Mouse (Mus musculus) stomach, embryonic 16.5 days (tissue): ENCODE data around the gene Olfr295. TPM values are rescaled to one million over a fixed set of nuclear protein-coding genes. Genes with fewer than 3 reads are reported as not detected.

Experiments used
- ATAC-seq: fragments of 200-750 bp; cut with Nextera tagmentation; 2 replicates; pipeline ENCODE4 v1.8.0; 2017; ENCODE audit warnings: moderate number of reproducible peaks, moderate TSS enrichment; ENCODE audit not compliant: insufficient read depth, low FRiP score
- H3K27ac ChIP-seq: fragments of 300-500 bp; sonication (generic); 2 replicates; pipeline ENCODE4 v1.5.1; 2014; ENCODE audit warnings: low read length
- H3K27me3 ChIP-seq: fragments of 300-500 bp; sonication (generic); 2 replicates; pipeline ENCODE4 v1.6.1; 2014; ENCODE audit warnings: low read length, control low read depth, mixed read lengths; ENCODE audit not compliant: control insufficient read depth, insufficient read depth
- H3K36me3 ChIP-seq: fragments of 300-500 bp; sonication (generic); 2 replicates; pipeline ENCODE4 v1.6.1; 2014; ENCODE audit warnings: low read length; ENCODE audit not compliant: control insufficient read depth, insufficient read depth
- H3K4me1 ChIP-seq: fragments of 300-500 bp; sonication (generic); 2 replicates; pipeline ENCODE4 v1.6.1; 2014; ENCODE audit warnings: low read length, control low read depth, mixed read lengths; ENCODE audit not compliant: control insufficient read depth, insufficient read depth
- H3K4me2 ChIP-seq: fragments of 300-500 bp; sonication (generic); 2 replicates; pipeline ENCODE4 v1.6.1; 2014; ENCODE audit warnings: low read depth, low read length, mixed read lengths
- H3K4me3 ChIP-seq: fragments of 300-500 bp; sonication (generic); replicated peaks from 2 replicates; pipeline ENCODE4 v1.5.1; 2014; ENCODE audit warnings: mild to moderate bottlenecking, low read length
- H3K9ac ChIP-seq: fragments of 300-500 bp; sonication (generic); 2 replicates; pipeline ENCODE4 v1.6.1; 2014; ENCODE audit warnings: low read length
- H3K9me3 ChIP-seq: fragments of 300-500 bp; sonication (generic); replicated peaks from 2 replicates; pipeline ENCODE4 v1.6.1; 2016; ENCODE audit warnings: low read length, control low read depth; ENCODE audit not compliant: control insufficient read depth
- WGBS: fragments of 180-500 bp; shearing (Covaris S2); extraction: QIAGEN DNeasy Blood & Tissue Kit; methylation state at CpG from one replicate; pipeline ENCODE4 v1.1.7; 2014; 5-methylcytosine and 5-hydroxymethylcytosine counted together
- polyA plus RNA-seq: library from polyadenylated mRNA; unstranded; fragments of >200 nt; fragmentation: Nextera tagmentation; extraction: Ambion mirVana; gene quantifications from 2 replicates; pipeline ENCODE4 v1.2.1, GENCODE M21; 2015

Olfr295 gene
- not detected in 2 replicates for polyA plus RNA-seq

DNA sequence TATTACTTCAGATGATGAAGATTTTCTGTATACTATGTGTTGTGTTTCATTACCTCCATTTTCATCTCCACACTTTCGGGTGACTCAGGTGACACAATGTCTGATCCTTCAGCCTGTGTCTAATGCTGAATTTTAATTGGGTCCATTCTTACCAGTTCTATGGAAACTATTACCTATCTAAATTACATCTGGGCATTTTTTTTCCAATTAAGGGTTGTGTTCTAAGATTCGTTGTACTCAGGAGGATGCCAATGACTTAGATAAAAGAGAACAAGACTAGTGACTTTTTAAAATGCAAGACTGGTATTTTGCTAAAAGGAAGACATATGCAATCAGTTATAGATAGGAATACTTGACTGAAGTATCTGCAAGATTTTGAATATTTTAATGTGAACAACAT is at the start of gene Olfr295:
Gene Olfr295 (plus strand): TSS at position 301 of the 400 bp plus-strand sequence.
- no peak for ATAC-seq
- Histone ChIP-seq H3K4me3 (no peak within 1 kb of the TSS), H3K27ac (no peak within 1 kb of the TSS), H3K27me3 (no peaks in the 10 kb centered on the region), H3K9ac (no peak within 1 kb of the TSS), H3K9me3 (no peaks in the 10 kb centered on the region), H3K4me1 (no peaks in the 10 kb centered on the region), H3K4me2 (no peak within 1 kb of the TSS), H3K36me3 (no peaks in the 10 kb centered on the region)
- 84% methylated on average over 2 of the region's 2 CpGs for WGBS

GRCm38 (mm10) chr7:86616543-86616942 is 32.9 kb downstream of the Olfr295 start, which contains the start of gene Olfr294:
Gene Olfr294, minus strand, starts transcription at chr7:86616643.
- H3K27me3 ChIP-seq, result no peaks in the 10 kb centered on the region
- no peak for ATAC-seq
- no peak within 1 kb of the TSS for H3K4me3 ChIP-seq
- no peaks in the 10 kb centered on the region for H3K9me3 ChIP-seq
- no peak within 1 kb of the TSS for H3K4me2 ChIP-seq
- no peak within 1 kb of the TSS for H3K9ac ChIP-seq
- H3K27ac ChIP-seq, result no peak within 1 kb of the TSS
- H3K4me1 ChIP-seq, result no peaks in the 10 kb centered on the region
- H3K36me3 ChIP-seq, result no peaks in the 10 kb centered on the region
- 49% methylated on average over 2 of the region's 2 CpGs for WGBS

Other genes with a start within 250 kb of the Olfr295 start
- not detected in 2 replicates for gene Olfr307, start 246.3 kb upstream of the Olfr295 start, polyA plus RNA-seq
- gene Olfr305, start 216.9 kb upstream of the Olfr295 start, polyA plus RNA-seq, result not detected in 2 replicates
- not detected in 2 replicates for gene Olfr304, start 197.2 kb upstream of the Olfr295 start, polyA plus RNA-seq
- gene Olfr303, start 186.1 kb upstream of the Olfr295 start, polyA plus RNA-seq, result not detected in 2 replicates
- not detected in 2 replicates for gene Olfr301, start 180.0 kb upstream of the Olfr295 start, polyA plus RNA-seq
- gene Olfr299, start 123.9 kb upstream of the Olfr295 start, polyA plus RNA-seq, result not detected in 2 replicates
- not detected in 2 replicates for gene Olfr298, start 91.4 kb upstream of the Olfr295 start, polyA plus RNA-seq
- not detected in 2 replicates for gene Olfr297, start 63.9 kb upstream of the Olfr295 start, polyA plus RNA-seq
- not detected in 2 replicates for gene Olfr294, start 32.8 kb downstream of the Olfr295 start, polyA plus RNA-seq
- gene Olfr293, start 65.2 kb downstream of the Olfr295 start, polyA plus RNA-seq, result not detected in 2 replicates
- not detected in 2 replicates for gene Olfr292, start 104.5 kb downstream of the Olfr295 start, polyA plus RNA-seq
- gene Folh1, start 192.1 kb downstream of the Olfr295 start, polyA plus RNA-seq, result 0.10 and 0.22 TPM in 2 replicates
- not detected in 2 replicates for gene Vmn2r77, start 211.2 kb downstream of the Olfr295 start, polyA plus RNA-seq